Mouse (Mus musculus) Patski (cell line): ENCODE measurements around the gene Creb3l4. TPM values are rescaled to one million over a fixed set of nuclear protein-coding genes. Genes with fewer than 3 reads are reported as not detected.

Source experiments
- ATAC-seq: fragments of 100-300 bp; one replicate; pipeline ENCODE4 v1.8.0; 2021
- CTCF ChIA-PET: fragments of 350-600 bp; sonication (Branson Sonifier 250); formaldehyde crosslinking; loops from one replicate; lab custom pipeline; 2022; ENCODE audit warnings: inconsistent platforms; lab: Charles Lee
- POLR2A ChIA-PET: fragments of 350-600 bp; sonication (Branson Sonifier 250); formaldehyde crosslinking; loops from one replicate; lab custom pipeline; 2022; ENCODE audit warnings: antibody characterized with exemption, inconsistent platforms; lab: Charles Lee
- DNase-seq: peaks from one replicate; pipeline ENCODE4 v3.0.0-alpha.2; 2011; ENCODE audit warnings: low read depth, low spot score
- H3K27me3 ChIP-seq: fragments of 371-371 bp; one replicate; pipeline ENCODE4 v1.5.1; 2021
- CTCF ChIP-seq: fragments of 100-300 bp; IDR thresholded peaks from one replicate; pipeline ENCODE4 v1.5.1; 2021
- in situ Hi-C: fragments of 300-500 bp; cut with MboI; formaldehyde crosslinking; loops from 3 replicates; pipeline ENCODE4 v1.11.1; 2018; ENCODE audit warnings: low pct_unique_long_range_greater_than_20kb, mixed read lengths
- polyA plus RNA-seq: library from polyadenylated mRNA; unstranded; gene quantifications from one replicate; pipeline ENCODE4 v1.2.3, GENCODE M21; 2021

The Creb3l4 gene
- polyA plus RNA-seq, 1 experiment from 2014 or later, result 1.1 TPM

- ATAC-seq, result no peak
- in situ Hi-C loops, result no loop called here
- DNase-seq, result no peak
- no peak for TF ChIP-seq CTCF
- no peaks in the 10 kb centered on the region for H3K27me3 ChIP-seq
- ChIA-PET POLR2A (no interaction called here), CTCF (no interaction called here)
These were observed 34.9 kb upstream of the Creb3l4 start for GRCm38 (mm10) chr3:90278211-90278610.

- TF ChIP-seq CTCF, result no peak
- no peak for ATAC-seq
These were observed 34.5 kb upstream of the Creb3l4 start for GRCm38 (mm10) chr3:90277793-90278192.

GRCm38 (mm10) chr3:90276858-90277257 lies 33.5 kb upstream of the Creb3l4 start:
- no peaks in the 10 kb centered on the region for H3K27me3 ChIP-seq
- POLR2A ChIA-PET, result no interaction called here
- ATAC-seq, result no peak
- no peak for TF ChIP-seq CTCF
- in situ Hi-C loops, result no loop called here
- no peak for DNase-seq
- CTCF ChIA-PET, result interaction anchor here (1.1 kb wide), 1 partner anchor 97 kb away, joined by 3 read pairs; no protein-coding TSS in a partner anchor

More at GRCm38 (mm10) chr3:90277793-90278192, 34.5 kb upstream of the Creb3l4 start:
- in situ Hi-C loops, result no loop called here
- ChIA-PET POLR2A (no interaction called here), CTCF (no interaction called here)
- no peaks in the 10 kb centered on the region for H3K27me3 ChIP-seq
- no peak for DNase-seq

GRCm38 (mm10) chr3:90275286-90275685 lies 32.0 kb upstream of the Creb3l4 start:
- POLR2A ChIA-PET, result interaction anchor here (0.8 kb wide), 1 partner anchor 18 kb away, joined by 3 read pairs; the partner anchor contains the start of gene Gatad2b
- DNase-seq, result no peak
- CTCF ChIA-PET, result interaction anchor here (1.5 kb wide), 1 partner anchor 9 kb away, joined by 7 read pairs; no protein-coding TSS in a partner anchor
- TF ChIP-seq CTCF, result no peak
- no peak for ATAC-seq
- in situ Hi-C loops, result no loop called here
- H3K27me3 ChIP-seq, result no peaks in the 10 kb centered on the region

- in situ Hi-C loops, result no loop called here
- no peak for DNase-seq
- no peak for TF ChIP-seq CTCF
- ATAC-seq, result no peak
- CTCF ChIA-PET, result interaction anchor here (1.5 kb wide), 1 partner anchor 8 kb away, joined by 7 read pairs; no protein-coding TSS in a partner anchor
- H3K27me3 ChIP-seq, result no peaks in the 10 kb centered on the region
- POLR2A ChIA-PET, result interaction anchor here (0.6 kb wide), 1 partner anchor 194 kb away, joined by 3 read pairs; no protein-coding TSS in a partner anchor
These were observed 30.5 kb upstream of the Creb3l4 start for GRCm38 (mm10) chr3:90273855-90274254.

- CTCF ChIA-PET, result interaction anchor here (1.8 kb wide), 1 partner anchor 11 kb away, joined by 5 read pairs; no protein-coding TSS in a partner anchor
- DNase-seq (no peak), ATAC-seq (no peak)
- POLR2A ChIA-PET, result interaction anchor here (0.5 to 1.5 kb wide), 3 partner anchors 20 to 95 kb away, joined by 3 to 6 read pairs (median 5); partner anchors contain the start of gene Gatad2b
- in situ Hi-C loops, result no loop called here
- no peak for TF ChIP-seq CTCF
- no peaks in the 10 kb centered on the region for H3K27me3 ChIP-seq
These were observed 28.9 kb upstream of the Creb3l4 start for GRCm38 (mm10) chr3:90272170-90272569.

- in situ Hi-C loops, result no loop called here
- POLR2A ChIA-PET, result no interaction called here
- CTCF ChIA-PET, result interaction anchor here (0.9 to 1.3 kb wide), 3 partner anchors 12 to 103 kb away, joined by 3 read pairs; no protein-coding TSS in a partner anchor
- no peaks in the 10 kb centered on the region for H3K27me3 ChIP-seq
- no peak for TF ChIP-seq CTCF
- no peak for DNase-seq
- ATAC-seq, result no peak
These were observed 27.5 kb upstream of the Creb3l4 start for GRCm38 (mm10) chr3:90270784-90271183.

GRCm38 (mm10) chr3:90268971-90269370 lies 25.7 kb upstream of the Creb3l4 start:
- POLR2A ChIA-PET, result no interaction called here
- CTCF ChIA-PET, result interaction anchor here (1.0 kb wide), 1 partner anchor 14 kb away, joined by 3 read pairs; no protein-coding TSS in a partner anchor
- in situ Hi-C loops, result loop anchor here (10.0 kb wide), 1 partner anchor 196 kb away; the partner anchor contains the start of gene Npr1
- DNase-seq, result no peak
- ATAC-seq, result no peak
- no peaks in the 10 kb centered on the region for H3K27me3 ChIP-seq
- TF ChIP-seq CTCF, result no peak

GRCm38 (mm10) chr3:90268190-90268589 lies 24.9 kb upstream of the Creb3l4 start:
- DNase-seq, result no peak
- TF ChIP-seq CTCF, result no peak
- no peaks in the 10 kb centered on the region for H3K27me3 ChIP-seq
- POLR2A ChIA-PET, result interaction anchor here (0.7 kb wide), 1 partner anchor 17 kb away, joined by 5 read pairs; no protein-coding TSS in a partner anchor
- CTCF ChIA-PET, result interaction anchor here (1.2 to 2.2 kb wide), 3 partner anchors 13 to 25 kb away, joined by 5 to 9 read pairs (median 6); partner anchors contain the start of gene Gatad2b
- no peak for ATAC-seq
- in situ Hi-C loops, result loop anchor here (10.0 kb wide), 1 partner anchor 197 kb away; the partner anchor contains the start of gene Npr1

- ChIA-PET POLR2A (interaction anchor here (0.6 to 1.8 kb wide), 4 partner anchors 16 to 159 kb away, joined by 3 to 7 read pairs (median 4); no protein-coding TSS in a partner anchor), CTCF (interaction anchor here (0.9 to 3.0 kb wide), 8 partner anchors 10 to 111 kb away, joined by 3 to 13 read pairs (median 6); partner anchors contain the start of genes Gatad2b and Slc39a1)
- in situ Hi-C loops, result loop anchor here (10.0 kb wide), 1 partner anchor 198 kb away; the partner anchor contains the start of gene Npr1
- no peaks in the 10 kb centered on the region for H3K27me3 ChIP-seq
- TF ChIP-seq CTCF, result no peak
- ATAC-seq, result no peak
- no peak for DNase-seq
These were observed 23.8 kb upstream of the Creb3l4 start for GRCm38 (mm10) chr3:90266901-90267775.
